Comparison of ENCODE assay signal across 23 mouse cellular contexts in the genomic region with DNA sequence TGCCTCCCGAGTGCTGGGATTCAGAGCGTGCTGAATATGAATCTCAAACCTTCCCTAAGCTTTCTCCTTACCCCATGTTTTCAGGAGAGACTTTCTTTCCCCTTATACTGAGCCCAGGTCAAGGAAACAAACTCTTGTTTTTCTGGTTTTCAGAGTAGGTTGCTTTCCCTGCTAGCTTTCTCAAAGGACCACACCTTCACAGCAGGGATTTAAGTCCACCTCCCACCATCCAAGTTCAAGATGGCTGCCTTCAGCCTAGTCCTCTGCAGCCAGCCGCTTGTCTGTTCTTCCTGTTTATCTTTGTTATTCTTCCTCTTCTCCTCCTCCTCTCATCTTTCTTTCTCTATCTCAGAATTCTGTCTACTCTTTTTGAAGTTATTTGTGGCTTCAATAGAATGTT. TPM values are rescaled to one million over a fixed set of nuclear protein-coding genes. Genes with fewer than 3 reads are reported as not detected.
DNase-seq lines count a peak whose midpoint lies in the region; ATAC-seq and TF ChIP-seq lines count a peak whose summit lies in the region.
"Had no signal": no experiment of that assay in that cellular context is flagged by ENCODE, and none has a peak within 500 bp of the region (broad histone marks: within the 10 kb centered on the region; RNA-seq: fewer than 3 reads in every experiment).

No protein-coding gene starts in this region.

- no peaks in the 10 kb centered on the region for H3K27me3 ChIP-seq in erythroblast, embryonic 14.5 days (ENCODE audit: control insufficient read depth)
- H3K27me3 ChIP-seq in liver, embryonic 14.5 days (ENCODE audit: control insufficient read depth, insufficient read depth, low read length): no peaks in the 10 kb centered on the region
- no peaks in the 10 kb centered on the region for H3K27me3 ChIP-seq in liver, postnatal 0 days (ENCODE audit: insufficient read depth, low read length)
- H3K27me3 ChIP-seq in liver, embryonic 15.5 days: no peaks in the 10 kb centered on the region
- H3K27me3 ChIP-seq in forebrain, embryonic 13.5 days: no peaks in the 10 kb centered on the region
- H3K27me3 ChIP-seq: embryonic facial prominence, embryonic 12.5 days; embryonic facial prominence, embryonic 15.5 days; hindbrain, embryonic 12.5 days; hindbrain, embryonic 15.5 days had no signal

- peak overlapping the region; percentile 57 for H3K27ac ChIP-seq in liver, embryonic 14.5 days
- no peak overlapping the region for H3K27ac ChIP-seq in liver, postnatal 0 days (ENCODE audit: low read depth)
- peak overlapping the region; percentile 45; the same call in 1 of the 2 replicates for H3K27ac ChIP-seq in liver, embryonic 15.5 days (replicated peaks)
- H3K27ac ChIP-seq in forebrain, embryonic 13.5 days: no peak overlapping the region
- H3K27ac ChIP-seq: embryonic facial prominence, embryonic 12.5 days; embryonic facial prominence, embryonic 15.5 days; forebrain, embryonic 10.5 days; gastrocnemius, adult 2 months; hindbrain, embryonic 12.5 days; hindbrain, embryonic 15.5 days had no signal

- no peak for TF ChIP-seq CTCF in liver, embryonic 14.5 days (IDR thresholded peaks at IDR 0.05; ENCODE audit: low read depth)
- TF ChIP-seq CTCF in liver, postnatal 0 days (IDR thresholded peaks at IDR 0.05; ENCODE audit: low read depth): no peak

- H3K4me1 ChIP-seq in erythroblast, embryonic 14.5 days (ENCODE audit: control insufficient read depth): peaks cover 97% of the 10 kb centered on the region
- peaks cover 57 to 65% of the 10 kb centered on the region in 2 experiments for H3K4me1 ChIP-seq in liver, embryonic 14.5 days (replicated peaks; ENCODE audit: control insufficient read depth in 2 of 2, insufficient read depth in 2 of 2, low read length in 1 of 2)
- peaks cover 20% of the 10 kb centered on the region for H3K4me1 ChIP-seq in liver, postnatal 0 days (ENCODE audit: insufficient read depth)
- peaks cover 76% of the 10 kb centered on the region for H3K4me1 ChIP-seq in liver, embryonic 15.5 days (replicated peaks)
- H3K4me1 ChIP-seq in forebrain, embryonic 13.5 days: no peaks in the 10 kb centered on the region
- H3K4me1 ChIP-seq: embryonic facial prominence, embryonic 12.5 days; embryonic facial prominence, embryonic 15.5 days; hindbrain, embryonic 12.5 days; hindbrain, embryonic 15.5 days had no signal

- DNase-seq in liver, embryonic 14.5 days (ENCODE audit: low read depth in 3 of 3, low spot score in 3 of 3): no peak
- no peak for DNase-seq in liver, postnatal 0 days
- DNase-seq: adrenal gland, adult 2 months; adrenal gland, postnatal 14 days; cerebellum, adult 11 months; cerebellum, adult 2 months; cerebellum, adult 9-11 months; cerebellum, postnatal 25 days; forebrain, postnatal 0 days; gastrocnemius, adult 2 months; gastrocnemius, postnatal 14 days; heart, adult 11 months had no signal

- no peaks in the 10 kb centered on the region for H3K9me3 ChIP-seq in erythroblast, embryonic 14.5 days (ENCODE audit: control insufficient read depth, low read length)
- no peaks in the 10 kb centered on the region for H3K9me3 ChIP-seq in liver, embryonic 14.5 days (ENCODE audit: control insufficient read depth, low read length)
- no peaks in the 10 kb centered on the region for H3K9me3 ChIP-seq in liver, postnatal 0 days (ENCODE audit: low read length)
- H3K9me3 ChIP-seq in liver, embryonic 15.5 days (replicated peaks): no peaks in the 10 kb centered on the region
- no peaks in the 10 kb centered on the region for H3K9me3 ChIP-seq in forebrain, embryonic 13.5 days (replicated peaks)
- H3K9me3 ChIP-seq: embryonic facial prominence, embryonic 12.5 days; embryonic facial prominence, embryonic 15.5 days; forebrain, embryonic 10.5 days; hindbrain, embryonic 12.5 days; hindbrain, embryonic 15.5 days had no signal

- WGBS in liver, embryonic 14.5 days (ENCODE audit: insufficient replicate concordance): 82% methylated on average over 3 of the region's 3 CpGs
- 88% methylated on average over 3 of the region's 3 CpGs for WGBS in liver, postnatal 0 days (ENCODE audit: insufficient replicate concordance)
- WGBS in liver, embryonic 15.5 days (ENCODE audit: insufficient replicate concordance): 79% methylated on average over 3 of the region's 3 CpGs
- 88% methylated on average over 3 of the region's 3 CpGs for WGBS in forebrain, embryonic 13.5 days

- H3K4me3 ChIP-seq in erythroblast, embryonic 14.5 days (replicated peaks): peak overlapping the region; percentile 11
- no peak overlapping the region for H3K4me3 ChIP-seq in liver, embryonic 14.5 days (ENCODE audit: insufficient read depth in 1 of 2, low read depth in 2 of 2, low read length in 2 of 2)
- H3K4me3 ChIP-seq in liver, postnatal 0 days (ENCODE audit: low read depth, low read length): no peak overlapping the region
- H3K4me3 ChIP-seq in liver, embryonic 15.5 days (replicated peaks): no peak overlapping the region
- H3K4me3 ChIP-seq in forebrain, embryonic 13.5 days: no peak overlapping the region
- H3K4me3 ChIP-seq: embryonic facial prominence, embryonic 12.5 days; embryonic facial prominence, embryonic 15.5 days; forebrain, embryonic 10.5 days; gastrocnemius, adult 2 months; hindbrain, embryonic 12.5 days; hindbrain, embryonic 15.5 days had no signal

- H3K4me2 ChIP-seq in liver, embryonic 14.5 days (ENCODE audit: low read depth): peak overlapping the region; percentile 37
- no peak overlapping the region for H3K4me2 ChIP-seq in liver, postnatal 0 days (ENCODE audit: low read depth, low read length)
- 0 out of 2 replicates have a peak overlapping the region, but pooled peaks have one; percentile 6 for H3K4me2 ChIP-seq in liver, embryonic 15.5 days
- H3K4me2 ChIP-seq in forebrain, embryonic 13.5 days: no peak overlapping the region
- H3K4me2 ChIP-seq: embryonic facial prominence, embryonic 12.5 days; embryonic facial prominence, embryonic 15.5 days; heart, embryonic 11.5 days; hindbrain, embryonic 12.5 days; hindbrain, embryonic 15.5 days had no signal

- H3K36me3 ChIP-seq in erythroblast, embryonic 14.5 days (ENCODE audit: control insufficient read depth): peaks cover 43% of the 10 kb centered on the region
- no peaks in the 10 kb centered on the region for H3K36me3 ChIP-seq in liver, embryonic 14.5 days (replicated peaks; ENCODE audit: control insufficient read depth, insufficient read depth, low read depth)
- H3K36me3 ChIP-seq in liver, postnatal 0 days (replicated peaks; ENCODE audit: insufficient read depth, low read length): no peaks in the 10 kb centered on the region
- H3K36me3 ChIP-seq in liver, embryonic 15.5 days (replicated peaks): no peaks in the 10 kb centered on the region
- no peaks in the 10 kb centered on the region for H3K36me3 ChIP-seq in forebrain, embryonic 13.5 days (ENCODE audit: poor library complexity, severe bottlenecking)
- H3K36me3 ChIP-seq: embryonic facial prominence, embryonic 12.5 days; embryonic facial prominence, embryonic 15.5 days; forebrain, embryonic 10.5 days; hindbrain, embryonic 12.5 days; hindbrain, embryonic 15.5 days had no signal

- TF ChIP-seq EP300 in liver, embryonic 14.5 days (IDR thresholded peaks at IDR 0.05; ENCODE audit: low read depth): no peak
- no peak for TF ChIP-seq EP300 in liver, postnatal 0 days (IDR thresholded peaks at IDR 0.05; ENCODE audit: low read depth)

- no peak for ATAC-seq in erythroblast, adult 5-6 weeks (replicated peaks; ENCODE audit: low FRiP score, poor library complexity, severe bottlenecking)
- ATAC-seq in liver, embryonic 14.5 days (ENCODE audit: insufficient read depth): no peak
- no peak for ATAC-seq in liver, postnatal 0 days
- no peak for ATAC-seq in liver, embryonic 15.5 days (ENCODE audit: insufficient read depth)
- ATAC-seq in forebrain, embryonic 13.5 days: no peak
- ATAC-seq: forebrain, embryonic 14.5 days; forebrain, postnatal 0 days had no signal

- no peak overlapping the region for H3K9ac ChIP-seq in liver, embryonic 14.5 days (replicated peaks)
- H3K9ac ChIP-seq in liver, postnatal 0 days (replicated peaks): no peak overlapping the region
- no peak overlapping the region for H3K9ac ChIP-seq in liver, embryonic 15.5 days
- no peak overlapping the region for H3K9ac ChIP-seq in forebrain, embryonic 13.5 days
- H3K9ac ChIP-seq: embryonic facial prominence, embryonic 12.5 days; embryonic facial prominence, embryonic 15.5 days; forebrain, postnatal 0 days; hindbrain, embryonic 12.5 days; hindbrain, embryonic 15.5 days had no signal

RNA-seq across cellular contexts. Expression of gene Vwf, which starts 20.1 kb away (rescaled TPM):
- polyA plus RNA-seq in erythroblast, embryonic 14.5 days (2012): 0.35 and 0.67 TPM in 2 replicates
- total RNA-seq in erythroblast, adult 5-6 weeks (2015; ENCODE audit: low replicate concordance): 16.1 and 16.7 TPM in 2 replicates
- total RNA-seq in erythroblast, adult 5-6 weeks (2017; ENCODE audit: low replicate concordance): 20.7 and 26.9 TPM in 2 replicates
- polyA plus RNA-seq in liver, embryonic 14.5 days (2012; rRNA removed): 5.4 and 9.0 TPM in 2 replicates
- 11.1 and 14.9 TPM in 2 replicates for polyA plus RNA-seq in liver, embryonic 14.5 days (2014; fragmentation: Nextera tagmentation; extraction: Ambion mirVana)
- polyA plus RNA-seq in liver, postnatal 0 days (2015; fragmentation: Nextera tagmentation; extraction: Ambion mirVana): 13.4 and 14.8 TPM in 2 replicates
- 8.5 and 11.9 TPM in 2 replicates for polyA plus RNA-seq in liver, embryonic 15.5 days (2015; fragmentation: Nextera tagmentation; extraction: Ambion mirVana)
- 4.8 and 7.7 TPM in 2 replicates for polyA plus RNA-seq in forebrain, embryonic 13.5 days (2015; fragmentation: Nextera tagmentation; extraction: Ambion mirVana)

Comparison
In these comparisons a context has a peak if more than half of its experiments do, and no peak if none do; other contexts are left out.
1. H3K27ac ChIP-seq: peak in liver, embryonic 14.5 days (single experiment) and liver, embryonic 15.5 days (single experiment); none in liver, postnatal 0 days (single experiment) and forebrain, embryonic 13.5 days (single experiment).
2. H3K4me2 ChIP-seq: peak in liver, embryonic 14.5 days (single experiment) and liver, embryonic 15.5 days (single experiment); none in liver, postnatal 0 days (single experiment) and forebrain, embryonic 13.5 days (single experiment).